Mouse (Mus musculus) stomach, postnatal 0 days (tissue): ENCODE data around the gene Arpp19.

Source experiments
- CTCF ChIP-seq: IDR thresholded peaks from 2 replicates; pipeline ENCODE4 v1.5.1; 2016; ENCODE audit warnings: antibody characterized with exemption, low read depth, mild to moderate bottlenecking, moderate library complexity
- EP300 ChIP-seq: optimal IDR thresholded peaks from 2 replicates; pipeline ENCODE3; 2016; ENCODE audit warnings: antibody characterized with exemption

DNA sequence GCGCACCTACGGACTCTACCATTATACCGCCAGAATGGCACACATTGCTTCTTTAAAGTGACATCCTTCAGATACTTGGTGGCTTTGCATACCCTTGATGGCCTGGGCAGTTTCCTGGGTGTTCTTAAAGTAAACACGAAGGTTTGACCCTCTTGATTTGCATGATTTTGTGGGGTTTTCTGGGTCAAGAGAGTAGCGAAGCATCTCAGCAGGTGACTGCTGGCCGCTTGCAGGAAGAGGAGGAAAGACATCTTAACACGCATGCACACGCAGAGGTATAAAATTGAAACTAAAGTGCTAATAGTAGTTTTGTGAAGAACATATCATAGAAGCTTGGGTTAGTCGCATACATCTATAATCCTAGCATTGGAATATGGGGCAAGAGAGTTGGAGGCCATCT is 61.5 kb downstream of the Arpp19 start:
- TF ChIP-seq CTCF, result no peak
- no peak for TF ChIP-seq EP300
